Mouse (Mus musculus) embryonic facial prominence, embryonic 13.5 days (tissue): ENCODE measurements around the gene Gcnt7. TPM values are rescaled to one million over a fixed set of nuclear protein-coding genes. Genes with fewer than 3 reads are reported as not detected.
A peak's percentile ranks its signal among the peaks of the same experiment; 100 is the strongest.

Experiments
- ATAC-seq: fragments of 200-750 bp; cut with Nextera tagmentation; 2 replicates; pipeline ENCODE4 v1.8.0; 2017; ENCODE audit warnings: low read depth; ENCODE audit not compliant: insufficient number of reproducible peaks, insufficient read depth, low FRiP score, low TSS enrichment
- H3K27ac ChIP-seq: fragments of 300-500 bp; sonication (generic); 2 replicates; pipeline ENCODE4 v1.5.1; 2015; ENCODE audit warnings: moderate library complexity, mild to moderate bottlenecking, inconsistent platforms
- H3K27me3 ChIP-seq: fragments of 300-500 bp; sonication (generic); 2 replicates; pipeline ENCODE4 v1.6.1; 2015; ENCODE audit warnings: mild to moderate bottlenecking, inconsistent platforms
- H3K36me3 ChIP-seq: fragments of 300-500 bp; sonication (generic); 2 replicates; pipeline ENCODE4 v1.6.1; 2015; ENCODE audit warnings: mild to moderate bottlenecking, inconsistent platforms
- H3K4me1 ChIP-seq: fragments of 300-500 bp; sonication (generic); 2 replicates; pipeline ENCODE4 v1.6.1; 2015; ENCODE audit warnings: inconsistent platforms
- H3K4me2 ChIP-seq: fragments of 300-500 bp; sonication (generic); 2 replicates; pipeline ENCODE4 v1.6.1; 2015; ENCODE audit warnings: moderate library complexity, mild to moderate bottlenecking, inconsistent platforms
- H3K4me3 ChIP-seq: fragments of 300-500 bp; sonication (generic); 2 replicates; pipeline ENCODE4 v1.5.1; 2015; ENCODE audit warnings: mild to moderate bottlenecking, inconsistent platforms
- H3K9ac ChIP-seq: fragments of 300-500 bp; sonication (generic); 2 replicates; pipeline ENCODE4 v1.6.1; 2015; ENCODE audit warnings: mild to moderate bottlenecking, inconsistent platforms
- H3K9me3 ChIP-seq: fragments of 300-500 bp; sonication (generic); 2 replicates; pipeline ENCODE4 v1.6.1; 2016; ENCODE audit warnings: inconsistent platforms
- WGBS: fragments of 180-500 bp; shearing (Covaris S2); methylation state at CpG from one replicate; pipeline ENCODE4 v1.1.7; 2015; ENCODE audit warnings: mixed read lengths; 5-methylcytosine and 5-hydroxymethylcytosine counted together
- polyA plus RNA-seq: library from polyadenylated mRNA; unstranded; fragments of >200 nt; fragmentation: Nextera tagmentation; extraction: Ambion mirVana; gene quantifications from 2 replicates; pipeline ENCODE4 v1.2.1, GENCODE M21; 2015

The Gcnt7 gene
- polyA plus RNA-seq, 1 experiment from 2014 or later, result 2.1 TPM

DNA sequence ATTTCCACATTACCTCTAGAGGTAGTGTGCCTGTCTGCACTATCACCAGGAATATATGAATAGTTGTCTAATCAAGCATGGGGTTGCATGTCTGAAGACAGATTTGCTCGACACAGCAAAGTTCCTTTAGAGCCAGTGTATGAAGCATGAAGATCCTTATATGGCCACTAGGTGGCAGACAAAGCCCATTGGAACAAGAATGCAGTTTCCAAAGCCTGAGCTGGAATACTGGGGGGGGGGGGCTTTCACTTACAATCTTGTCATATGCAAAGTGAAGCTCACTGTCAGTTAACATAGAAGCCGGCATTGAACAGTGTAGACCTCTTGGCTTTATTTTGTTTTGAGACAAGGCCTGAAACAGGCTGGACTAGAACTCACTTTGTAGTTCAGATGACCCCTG is 19.5 kb upstream of the Gcnt7 start:
- Histone ChIP-seq H3K4me2 (no peak overlapping the region), H3K9me3 (no peaks in the 10 kb centered on the region), H3K4me3 (no peak overlapping the region), H3K27me3 (peaks cover 3% of the 10 kb centered on the region; the same call in 1 of the 2 replicates), H3K9ac (no peak overlapping the region), H3K36me3 (no peaks in the 10 kb centered on the region), H3K4me1 (peaks cover 18% of the 10 kb centered on the region), H3K27ac (no peak overlapping the region)
- ATAC-seq, result no peak
- 1% methylated on average over 2 of the region's 2 CpGs for WGBS

- H3K27me3 ChIP-seq, result peaks cover 3% of the 10 kb centered on the region; the same call in 1 of the 2 replicates
- H3K9ac ChIP-seq, result no peak overlapping the region
- H3K36me3 ChIP-seq, result no peaks in the 10 kb centered on the region
- no peak overlapping the region for H3K27ac ChIP-seq
- no peaks in the 10 kb centered on the region for H3K9me3 ChIP-seq
- H3K4me2 ChIP-seq, result no peak overlapping the region
- ATAC-seq, result no peak
- H3K4me3 ChIP-seq, result no peak overlapping the region
- 32% methylated on average over 3 of the region's 3 CpGs for whole genome bisulfite sequencing
- H3K4me1 ChIP-seq, result peaks cover 20% of the 10 kb centered on the region
Measured at GRCm38 (mm10) chr2:172477350-172477749, 19.0 kb upstream of the Gcnt7 start.

DNA sequence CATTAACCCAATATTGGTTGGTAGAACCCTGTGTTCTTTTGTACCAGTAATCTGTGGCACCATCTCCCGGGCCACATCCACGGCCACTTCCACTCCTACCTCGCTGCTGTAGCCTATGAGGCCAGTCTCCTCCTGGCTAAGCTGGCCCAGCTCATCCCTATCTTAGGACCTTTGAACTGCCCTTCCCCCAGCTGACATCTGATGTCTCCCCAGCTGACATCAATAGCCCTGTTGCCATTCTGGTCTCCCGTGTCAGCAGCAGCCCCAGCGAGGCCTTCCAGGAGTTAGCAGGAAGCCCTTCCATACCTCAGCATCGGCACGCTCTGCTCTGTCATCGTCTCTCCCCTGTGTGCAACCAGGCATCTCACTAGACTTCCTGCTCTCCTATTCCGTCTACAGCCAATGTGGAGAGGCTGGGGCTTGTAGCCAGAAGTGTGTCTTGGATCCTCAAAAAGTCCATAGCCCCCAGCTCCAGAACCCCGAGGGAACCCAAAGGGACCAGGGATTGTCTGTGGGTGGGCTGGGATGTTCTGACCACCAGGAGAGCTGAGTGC is 18.4 kb upstream of the Gcnt7 start:
- peaks cover 20% of the 10 kb centered on the region for H3K4me1 ChIP-seq
- peak overlapping the region; percentile 36; the same call in 1 of the 2 replicates for H3K9ac ChIP-seq
- no peak overlapping the region for H3K27ac ChIP-seq
- no peak for ATAC-seq
- H3K4me2 ChIP-seq, result no peak overlapping the region
- WGBS, result 29% methylated on average over 10 of the region's 10 CpGs
- H3K27me3 ChIP-seq, result peaks cover 3% of the 10 kb centered on the region; the same call in 1 of the 2 replicates
- H3K9me3 ChIP-seq, result no peaks in the 10 kb centered on the region
- H3K4me3 ChIP-seq, result no peak overlapping the region
- H3K36me3 ChIP-seq, result no peaks in the 10 kb centered on the region

- no peak for ATAC-seq
- H3K36me3 ChIP-seq, result peaks cover 1% of the 10 kb centered on the region; the same call in 1 of the 2 replicates
- peaks cover 20% of the 10 kb centered on the region for H3K4me1 ChIP-seq
- H3K9ac ChIP-seq, result no peak overlapping the region
- no peak overlapping the region for H3K27ac ChIP-seq
- WGBS, result 34% methylated on average over 6 of the region's 6 CpGs
- H3K4me2 ChIP-seq, result no peak overlapping the region
- peaks cover 3% of the 10 kb centered on the region; the same call in 1 of the 2 replicates for H3K27me3 ChIP-seq
- no peak overlapping the region for H3K4me3 ChIP-seq
- no peaks in the 10 kb centered on the region for H3K9me3 ChIP-seq
Measured at GRCm38 (mm10) chr2:172474970-172475369, 16.6 kb upstream of the Gcnt7 start.

- no peak overlapping the region for H3K4me2 ChIP-seq
- ATAC-seq, result no peak
- H3K27ac ChIP-seq, result peak overlapping the region; percentile 48; the same call in 1 of the 2 replicates
- no peaks in the 10 kb centered on the region for H3K9me3 ChIP-seq
- H3K36me3 ChIP-seq, result peaks cover 15% of the 10 kb centered on the region
- H3K27me3 ChIP-seq, result peaks cover 3% of the 10 kb centered on the region; the same call in 1 of the 2 replicates
- 44% methylated on average over 8 of the region's 8 CpGs for WGBS
- H3K9ac ChIP-seq, result peak overlapping the region; percentile 49; the same call in 1 of the 2 replicates
- peaks cover 20% of the 10 kb centered on the region for H3K4me1 ChIP-seq
- H3K4me3 ChIP-seq, result no peak overlapping the region
Measured at GRCm38 (mm10) chr2:172473591-172473990, 15.2 kb upstream of the Gcnt7 start.

GRCm38 (mm10) chr2:172472318-172472717 is 13.9 kb upstream of the Gcnt7 start, which contains the start of gene Fam209:
Gene Fam209, plus strand, starts transcription at chr2:172472520.
- 84% methylated on average over 11 of the region's 11 CpGs for WGBS
- peak within 1 kb of the TSS; percentile 48; the same call in 1 of the 2 replicates for H3K27ac ChIP-seq
- ATAC-seq, result no peak
- no peak within 1 kb of the TSS for H3K4me3 ChIP-seq
- H3K27me3 ChIP-seq, result peaks cover 3% of the 10 kb centered on the region; the same call in 1 of the 2 replicates
- peaks cover 28% of the 10 kb centered on the region for H3K36me3 ChIP-seq
- H3K9me3 ChIP-seq, result no peaks in the 10 kb centered on the region
- H3K4me1 ChIP-seq, result peaks cover 20% of the 10 kb centered on the region
- H3K4me2 ChIP-seq, result no peak within 1 kb of the TSS
- peak within 1 kb of the TSS; percentile 49; the same call in 1 of the 2 replicates for H3K9ac ChIP-seq

DNA sequence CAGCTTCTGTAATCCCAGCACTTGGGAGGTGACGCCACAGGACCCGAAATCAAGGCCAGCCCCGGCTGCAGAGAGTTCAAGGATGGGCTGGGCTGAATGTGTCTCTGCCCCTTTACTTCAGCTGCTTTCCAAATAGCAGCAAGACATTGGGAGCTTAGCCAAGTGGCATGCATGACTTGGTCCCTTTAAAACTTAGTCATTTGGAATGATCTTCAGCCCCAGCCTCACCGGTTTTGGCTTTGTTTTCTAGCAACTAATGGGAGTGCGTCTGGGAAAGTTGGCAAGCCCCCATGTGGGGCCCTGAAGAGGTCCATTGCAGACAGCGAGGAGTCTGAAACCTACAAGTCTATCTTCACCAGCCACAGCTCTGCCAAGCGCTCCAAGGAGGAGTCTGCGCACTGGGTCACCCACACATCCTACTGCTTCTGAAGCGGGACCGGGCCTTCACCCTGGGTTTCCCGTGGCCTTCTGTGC is 10.0 kb upstream of the Gcnt7 start:
- no peak for ATAC-seq
- 88% methylated on average over 11 of the region's 11 CpGs for WGBS

DNA sequence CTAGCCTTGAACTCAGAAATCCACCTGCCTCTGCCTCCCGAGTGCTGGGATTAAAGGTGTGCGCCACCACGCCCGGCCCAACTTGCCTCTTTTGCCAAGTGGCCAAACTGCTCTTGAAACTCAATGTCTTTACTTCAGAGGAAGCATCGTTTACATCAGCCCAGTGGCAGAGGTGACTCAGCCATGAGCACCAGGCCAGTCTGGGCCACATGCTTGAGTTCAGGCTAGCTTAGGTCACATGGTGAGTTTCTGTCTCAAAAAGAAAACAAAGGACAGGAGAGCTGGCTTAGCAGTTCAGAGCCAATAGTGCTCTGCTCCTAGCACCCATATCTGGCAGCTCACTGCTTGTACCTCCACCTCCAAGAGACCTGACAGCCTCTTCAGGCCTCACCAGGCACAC is 8.8 kb upstream of the Gcnt7 start:
- 94% methylated on average over 5 of the region's 5 CpGs for WGBS
- ATAC-seq, result no peak

More for the DNA sequence above, 10.0 kb upstream of the Gcnt7 start:
- Histone ChIP-seq H3K9ac (no peak overlapping the region), H3K4me2 (no peak overlapping the region), H3K4me1 (peaks cover 7% of the 10 kb centered on the region), H3K27ac (no peak overlapping the region), H3K27me3 (no peaks in the 10 kb centered on the region), H3K9me3 (no peaks in the 10 kb centered on the region), H3K36me3 (peaks cover 63% of the 10 kb centered on the region), H3K4me3 (no peak overlapping the region)

DNA sequence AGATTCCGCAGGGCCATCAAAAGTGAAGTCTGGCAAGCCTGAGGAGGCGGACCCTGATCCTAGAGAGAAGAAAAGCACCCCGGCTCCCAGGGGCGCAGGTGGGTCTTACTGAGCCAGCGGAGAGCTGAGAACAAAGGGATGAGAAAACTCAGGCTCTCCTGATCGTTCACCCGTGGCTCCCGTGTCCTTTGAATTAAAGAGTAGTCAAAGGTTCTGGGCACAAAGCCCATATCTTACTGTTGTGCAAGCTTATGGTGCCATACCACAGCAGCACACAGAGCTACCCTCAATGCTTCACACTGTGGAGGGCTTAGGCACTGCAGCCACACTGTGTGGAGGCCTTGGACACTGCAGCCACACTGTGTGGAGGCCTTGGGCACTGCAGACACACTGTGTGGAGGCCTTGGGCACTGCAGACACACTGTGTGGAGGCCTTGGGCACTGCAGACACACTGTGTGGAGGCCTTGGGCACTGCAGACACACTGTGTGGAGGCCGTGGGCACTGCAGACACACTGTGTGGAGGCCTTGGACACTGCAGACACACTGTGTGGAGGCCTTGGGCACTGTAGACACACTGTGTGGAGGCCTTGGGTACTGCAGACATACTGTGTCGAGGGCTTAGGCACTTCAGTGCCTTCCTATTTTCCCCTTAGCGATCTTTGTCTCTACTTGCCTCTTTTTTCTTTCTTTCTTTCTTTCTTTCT is 8.2 kb upstream of the Gcnt7 start:
- Histone ChIP-seq H3K9ac (no peak overlapping the region), H3K27me3 (no peaks in the 10 kb centered on the region), H3K4me2 (no peak overlapping the region), H3K9me3 (no peaks in the 10 kb centered on the region), H3K36me3 (peaks cover 81% of the 10 kb centered on the region), H3K27ac (no peak overlapping the region), H3K4me1 (no peaks in the 10 kb centered on the region), H3K4me3 (no peak overlapping the region)
- 90% methylated on average over 11 of the region's 11 CpGs for WGBS
- no peak for ATAC-seq

More for the DNA sequence above, 8.8 kb upstream of the Gcnt7 start:
- H3K4me1 ChIP-seq, result no peaks in the 10 kb centered on the region
- H3K27ac ChIP-seq, result no peak overlapping the region
- H3K27me3 ChIP-seq, result no peaks in the 10 kb centered on the region
- peaks cover 75% of the 10 kb centered on the region for H3K36me3 ChIP-seq
- no peak overlapping the region for H3K9ac ChIP-seq
- no peak overlapping the region for H3K4me2 ChIP-seq
- no peaks in the 10 kb centered on the region for H3K9me3 ChIP-seq
- H3K4me3 ChIP-seq, result no peak overlapping the region

DNA sequence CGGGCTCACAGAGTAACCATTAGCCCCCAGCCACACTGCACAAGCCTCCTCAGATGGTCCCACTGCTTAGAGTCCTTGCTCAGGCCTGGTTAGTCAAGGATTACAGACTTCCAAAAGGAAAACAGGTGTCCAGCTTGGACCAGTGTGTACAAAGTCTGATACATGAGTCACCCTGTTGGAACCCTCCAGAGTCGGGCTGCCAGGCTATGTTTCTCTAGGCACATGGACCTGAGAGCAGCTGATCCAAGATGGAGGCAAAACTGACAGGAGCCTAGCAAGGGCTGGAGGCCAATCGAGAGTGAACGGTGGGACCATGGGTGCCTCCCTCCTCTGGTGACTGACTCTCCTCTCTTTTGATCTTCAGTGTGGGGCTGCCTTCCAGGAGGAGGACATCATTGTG is 4.4 kb upstream of the Gcnt7 start:
- no peak for ATAC-seq
- no peak overlapping the region for H3K27ac ChIP-seq
- peaks cover 74% of the 10 kb centered on the region for H3K36me3 ChIP-seq
- 88% methylated on average over 4 of the region's 4 CpGs for WGBS
- H3K4me3 ChIP-seq, result no peak overlapping the region
- no peaks in the 10 kb centered on the region for H3K27me3 ChIP-seq
- H3K9me3 ChIP-seq, result no peaks in the 10 kb centered on the region
- H3K9ac ChIP-seq, result no peak overlapping the region
- H3K4me1 ChIP-seq, result no peaks in the 10 kb centered on the region
- no peak overlapping the region for H3K4me2 ChIP-seq

- no peaks in the 10 kb centered on the region for H3K9me3 ChIP-seq
- H3K4me2 ChIP-seq, result no peak overlapping the region
- ATAC-seq, result no peak
- 40% methylated on average over 2 of the region's 2 CpGs for WGBS
- no peak overlapping the region for H3K27ac ChIP-seq
- H3K9ac ChIP-seq, result no peak overlapping the region
- H3K4me1 ChIP-seq, result no peaks in the 10 kb centered on the region
- H3K4me3 ChIP-seq, result no peak overlapping the region
- no peaks in the 10 kb centered on the region for H3K27me3 ChIP-seq
- peaks cover 75% of the 10 kb centered on the region for H3K36me3 ChIP-seq
Measured at GRCm38 (mm10) chr2:172460647-172461046, 2.3 kb upstream of the Gcnt7 start.

DNA sequence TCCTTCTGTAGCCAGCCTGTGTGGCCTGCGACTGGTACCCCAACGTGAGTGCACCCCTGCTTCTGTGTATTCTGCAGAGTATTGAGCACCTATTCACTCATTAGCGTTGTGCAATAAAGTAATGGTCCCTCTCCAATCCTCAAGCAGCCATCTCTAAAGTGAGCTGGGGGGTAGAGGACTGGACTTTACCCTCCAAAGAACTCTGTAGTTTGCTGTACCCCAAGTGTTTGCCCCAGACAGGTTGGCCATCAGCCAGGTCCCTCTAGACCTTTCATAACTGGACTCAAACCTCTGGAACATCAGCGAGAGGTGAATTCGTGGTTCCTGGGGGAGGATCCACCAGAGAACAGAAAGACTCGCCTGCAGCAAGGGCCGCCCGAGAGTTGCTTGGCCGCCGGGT is 5.9 kb downstream of the Gcnt7 start:
- 92% methylated on average over 10 of the region's 10 CpGs for WGBS
- Histone ChIP-seq H3K27ac (no peak overlapping the region), H3K4me1 (no peaks in the 10 kb centered on the region), H3K27me3 (no peaks in the 10 kb centered on the region), H3K4me3 (no peak overlapping the region), H3K36me3 (peaks cover 91% of the 10 kb centered on the region), H3K9me3 (no peaks in the 10 kb centered on the region), H3K9ac (no peak overlapping the region), H3K4me2 (no peak overlapping the region)
- ATAC-seq, result no peak
